Mouse (Mus musculus) embryonic facial prominence, embryonic 11.5 days (tissue): Measurements from ENCODE around the gene Podnl1. TPM values are rescaled to one million over a fixed set of nuclear protein-coding genes. Genes with fewer than 3 reads are reported as not detected.

Experiments
- ATAC-seq: fragments of 200-750 bp; cut with Nextera tagmentation; replicated peaks from 2 replicates; pipeline ENCODE4 v1.8.0; 2017; ENCODE audit warnings: low read depth; ENCODE audit not compliant: insufficient number of reproducible peaks, low FRiP score, low TSS enrichment
- DNase-seq: peaks from one replicate; pipeline ENCODE4 v3.0.0-alpha.2; 2015; ENCODE audit warnings: low spot score
- H3K27ac ChIP-seq: fragments of 300-500 bp; sonication (generic); replicated peaks from 2 replicates; pipeline ENCODE4 v1.5.1; 2014; ENCODE audit warnings: mild to moderate bottlenecking, low read depth, low read length, control low read depth
- H3K27me3 ChIP-seq: fragments of 300-500 bp; sonication (generic); 2 replicates; pipeline ENCODE4 v1.6.1; 2014; ENCODE audit warnings: mild to moderate bottlenecking, low read length, moderate library complexity, mixed read lengths; ENCODE audit not compliant: control insufficient read depth, insufficient read depth
- H3K36me3 ChIP-seq: fragments of 300-500 bp; sonication (generic); replicated peaks from 2 replicates; pipeline ENCODE4 v1.6.1; 2014; ENCODE audit warnings: low read depth, mild to moderate bottlenecking, low read length, moderate library complexity, mixed read lengths; ENCODE audit not compliant: control insufficient read depth, insufficient read depth
- H3K4me1 ChIP-seq: fragments of 300-500 bp; sonication (generic); 2 replicates; pipeline ENCODE4 v1.6.1; 2014; ENCODE audit warnings: low read length, mixed read lengths; ENCODE audit not compliant: control insufficient read depth, insufficient read depth
- H3K4me2 ChIP-seq: fragments of 300-500 bp; sonication (generic); 2 replicates; pipeline ENCODE4 v1.6.1; 2014; ENCODE audit warnings: low read depth, mild to moderate bottlenecking, control low read depth, low read length, moderate library complexity
- H3K4me3 ChIP-seq: fragments of 300-500 bp; sonication (generic); 2 replicates; pipeline ENCODE4 v1.5.1; 2014; ENCODE audit warnings: low read depth, low read length, control low read depth
- H3K9ac ChIP-seq: fragments of 300-500 bp; sonication (generic); replicated peaks from 2 replicates; pipeline ENCODE4 v1.6.1; 2014; ENCODE audit warnings: mild to moderate bottlenecking, control low read depth, low read length
- H3K9me3 ChIP-seq: fragments of 300-500 bp; sonication (generic); replicated peaks from 2 replicates; pipeline ENCODE4 v1.6.1; 2016; ENCODE audit warnings: mild to moderate bottlenecking, low read length, inconsistent platforms, mixed read lengths; ENCODE audit not compliant: control insufficient read depth
- WGBS: fragments of 180-500 bp; shearing (Covaris S2); extraction: QIAGEN DNeasy Blood & Tissue Kit; methylation state at CpG from one replicate; pipeline ENCODE4 v1.1.7; 2014; 5-methylcytosine and 5-hydroxymethylcytosine counted together
- polyA plus RNA-seq: library from polyadenylated mRNA; unstranded; fragments of >200 nt; fragmentation: Nextera tagmentation; extraction: Ambion mirVana; gene quantifications from 2 replicates; pipeline ENCODE4 v1.2.1, GENCODE M21; 2014

Gene Podnl1
- polyA plus RNA-seq, 1 experiment from 2014 or later, result not detected

GRCm38 (mm10) chr8:84148531-84148850 is 22.7 kb downstream of the Podnl1 start:
- WGBS, result 93% methylated on average over 5 of the region's 5 CpGs
- DNase-seq (no peak), ATAC-seq (no peak)
- H3K4me2 ChIP-seq, result peak overlapping the region; percentile 4; the same call in 1 of the 2 replicates
- H3K9ac ChIP-seq, result no peak overlapping the region
- H3K36me3 ChIP-seq, result no peaks in the 10 kb centered on the region; the same call in 1 of the 2 replicates
- H3K4me3 ChIP-seq, result no peak overlapping the region
- H3K9me3 ChIP-seq, result no peaks in the 10 kb centered on the region
- H3K27me3 ChIP-seq, result no peaks in the 10 kb centered on the region
- no peak overlapping the region for H3K27ac ChIP-seq
- 0 out of 2 replicates have a peak, but pooled peaks cover 3% of the 10 kb centered on the region for H3K4me1 ChIP-seq

- Histone ChIP-seq H3K4me2 (no peak overlapping the region), H3K9ac (no peak overlapping the region), H3K4me3 (no peak overlapping the region), H3K4me1 (0 out of 2 replicates have a peak, but pooled peaks cover 3% of the 10 kb centered on the region), H3K27ac (no peak overlapping the region), H3K27me3 (no peaks in the 10 kb centered on the region), H3K9me3 (no peaks in the 10 kb centered on the region), H3K36me3 (no peaks in the 10 kb centered on the region)
- WGBS, result 70% methylated on average over 3 of the region's 3 CpGs
- ATAC-seq (no peak), DNase-seq (no peak)
Observed at GRCm38 (mm10) chr8:84149181-84149580, 23.4 kb downstream of the Podnl1 start.

- ATAC-seq, result no peak
- H3K4me1 ChIP-seq, result no peaks in the 10 kb centered on the region
- H3K9me3 ChIP-seq, result no peaks in the 10 kb centered on the region
- H3K9ac ChIP-seq, result no peak overlapping the region
- H3K4me3 ChIP-seq, result no peak overlapping the region
- no peak overlapping the region for H3K27ac ChIP-seq
- no peaks in the 10 kb centered on the region for H3K36me3 ChIP-seq
- H3K27me3 ChIP-seq, result no peaks in the 10 kb centered on the region
- H3K4me2 ChIP-seq, result no peak overlapping the region
- WGBS, result 96% methylated on average over 4 of the region's 4 CpGs
- no peak for DNase-seq
Observed at GRCm38 (mm10) chr8:84157620-84158019, 31.8 kb downstream of the Podnl1 start.

GRCm38 (mm10) chr8:84167696-84168095 is 41.9 kb downstream of the Podnl1 start:
- H3K4me2 ChIP-seq, result no peak overlapping the region
- ATAC-seq (no peak), DNase-seq (no peak)
- no peak overlapping the region for H3K27ac ChIP-seq
- no peak overlapping the region for H3K9ac ChIP-seq
- WGBS, result 89% methylated on average over 2 of the region's 2 CpGs
- peaks cover 8% of the 10 kb centered on the region for H3K36me3 ChIP-seq
- H3K4me1 ChIP-seq, result no peaks in the 10 kb centered on the region
- no peaks in the 10 kb centered on the region for H3K9me3 ChIP-seq
- no peak overlapping the region for H3K4me3 ChIP-seq
- no peaks in the 10 kb centered on the region for H3K27me3 ChIP-seq

GRCm38 (mm10) chr8:84170096-84170495 is 44.3 kb downstream of the Podnl1 start:
- H3K27ac ChIP-seq, result no peak overlapping the region
- H3K36me3 ChIP-seq, result peaks cover 13% of the 10 kb centered on the region
- H3K9ac ChIP-seq, result no peak overlapping the region
- ATAC-seq (no peak), DNase-seq (no peak)
- 88% methylated on average over 5 of the region's 5 CpGs for WGBS
- H3K27me3 ChIP-seq, result no peaks in the 10 kb centered on the region
- no peak overlapping the region for H3K4me3 ChIP-seq
- no peaks in the 10 kb centered on the region for H3K9me3 ChIP-seq
- H3K4me2 ChIP-seq, result no peak overlapping the region
- H3K4me1 ChIP-seq, result no peaks in the 10 kb centered on the region

- Histone ChIP-seq H3K9me3 (no peaks in the 10 kb centered on the region), H3K4me1 (no peaks in the 10 kb centered on the region; the same call in 1 of the 2 replicates), H3K36me3 (peaks cover 23% of the 10 kb centered on the region), H3K4me3 (no peak overlapping the region), H3K9ac (no peak overlapping the region), H3K27ac (no peak overlapping the region), H3K27me3 (no peaks in the 10 kb centered on the region), H3K4me2 (no peak overlapping the region)
- 80% methylated on average over 6 of the region's 6 CpGs for WGBS
- DNase-seq (no peak), ATAC-seq (no peak)
Observed at GRCm38 (mm10) chr8:84173861-84174260, 48.1 kb downstream of the Podnl1 start.

GRCm38 (mm10) chr8:84176560-84176959 is 50.8 kb downstream of the Podnl1 start:
- DNase-seq (peak; percentile 12), ATAC-seq (no peak)
- Histone ChIP-seq H3K4me3 (no peak overlapping the region), H3K27ac (no peak overlapping the region), H3K36me3 (peaks cover 22% of the 10 kb centered on the region), H3K9ac (no peak overlapping the region), H3K4me1 (peaks cover 5% of the 10 kb centered on the region), H3K9me3 (no peaks in the 10 kb centered on the region), H3K4me2 (no peak overlapping the region), H3K27me3 (no peaks in the 10 kb centered on the region)
- 22% methylated on average over 3 of the region's 3 CpGs for WGBS

- H3K27me3 ChIP-seq, result no peaks in the 10 kb centered on the region
- H3K4me1 ChIP-seq, result peaks cover 5% of the 10 kb centered on the region
- H3K27ac ChIP-seq, result no peak overlapping the region
- no peak overlapping the region for H3K9ac ChIP-seq
- no peak for DNase-seq
- H3K4me2 ChIP-seq, result no peak overlapping the region
- H3K9me3 ChIP-seq, result no peaks in the 10 kb centered on the region
- peaks cover 18% of the 10 kb centered on the region for H3K36me3 ChIP-seq
- ATAC-seq, result no peak
- WGBS, result 92% methylated on average over 3 of the region's 3 CpGs
- H3K4me3 ChIP-seq, result no peak overlapping the region
Observed at GRCm38 (mm10) chr8:84177405-84177804, 51.6 kb downstream of the Podnl1 start.
